Mouse (Mus musculus) embryonic facial prominence, embryonic 11.5 days (tissue): Measurements from ENCODE around the gene Gtf3c2. TPM values are rescaled to one million over a fixed set of nuclear protein-coding genes. Genes with fewer than 3 reads are reported as not detected.
A peak's percentile ranks its signal among the peaks of the same experiment; 100 is the strongest.
"Not testable (repeated sequence)": the region's sequence is repeated elsewhere in the genome, so short reads cannot be mapped to it uniquely, and the experiment has no call there.

Experiments used
- ATAC-seq: fragments of 200-750 bp; cut with Nextera tagmentation; replicated peaks from 2 replicates; pipeline ENCODE4 v1.8.0; 2017; ENCODE audit warnings: low read depth; ENCODE audit not compliant: insufficient number of reproducible peaks, low FRiP score, low TSS enrichment
- DNase-seq: peaks from one replicate; pipeline ENCODE4 v3.0.0-alpha.2; 2015; ENCODE audit warnings: low spot score
- H3K27ac ChIP-seq: fragments of 300-500 bp; sonication (generic); replicated peaks from 2 replicates; pipeline ENCODE4 v1.5.1; 2014; ENCODE audit warnings: mild to moderate bottlenecking, low read depth, low read length, control low read depth
- H3K27me3 ChIP-seq: fragments of 300-500 bp; sonication (generic); 2 replicates; pipeline ENCODE4 v1.6.1; 2014; ENCODE audit warnings: mild to moderate bottlenecking, low read length, moderate library complexity, mixed read lengths; ENCODE audit not compliant: control insufficient read depth, insufficient read depth
- H3K36me3 ChIP-seq: fragments of 300-500 bp; sonication (generic); replicated peaks from 2 replicates; pipeline ENCODE4 v1.6.1; 2014; ENCODE audit warnings: low read depth, mild to moderate bottlenecking, low read length, moderate library complexity, mixed read lengths; ENCODE audit not compliant: control insufficient read depth, insufficient read depth
- H3K4me1 ChIP-seq: fragments of 300-500 bp; sonication (generic); 2 replicates; pipeline ENCODE4 v1.6.1; 2014; ENCODE audit warnings: low read length, mixed read lengths; ENCODE audit not compliant: control insufficient read depth, insufficient read depth
- H3K4me2 ChIP-seq: fragments of 300-500 bp; sonication (generic); 2 replicates; pipeline ENCODE4 v1.6.1; 2014; ENCODE audit warnings: low read depth, mild to moderate bottlenecking, control low read depth, low read length, moderate library complexity
- H3K4me3 ChIP-seq: fragments of 300-500 bp; sonication (generic); 2 replicates; pipeline ENCODE4 v1.5.1; 2014; ENCODE audit warnings: low read depth, low read length, control low read depth
- H3K9ac ChIP-seq: fragments of 300-500 bp; sonication (generic); replicated peaks from 2 replicates; pipeline ENCODE4 v1.6.1; 2014; ENCODE audit warnings: mild to moderate bottlenecking, control low read depth, low read length
- H3K9me3 ChIP-seq: fragments of 300-500 bp; sonication (generic); replicated peaks from 2 replicates; pipeline ENCODE4 v1.6.1; 2016; ENCODE audit warnings: mild to moderate bottlenecking, low read length, inconsistent platforms, mixed read lengths; ENCODE audit not compliant: control insufficient read depth
- WGBS: fragments of 180-500 bp; shearing (Covaris S2); extraction: QIAGEN DNeasy Blood & Tissue Kit; methylation state at CpG from one replicate; pipeline ENCODE4 v1.1.7; 2014; 5-methylcytosine and 5-hydroxymethylcytosine counted together
- polyA plus RNA-seq: library from polyadenylated mRNA; unstranded; fragments of >200 nt; fragmentation: Nextera tagmentation; extraction: Ambion mirVana; gene quantifications from 2 replicates; pipeline ENCODE4 v1.2.1, GENCODE M21; 2014

Gtf3c2 gene
- polyA plus RNA-seq, 1 experiment from 2014 or later: 66.6 TPM

- Histone ChIP-seq H3K4me1 (no peaks in the 10 kb centered on the region), H3K9me3 (no peaks in the 10 kb centered on the region), H3K4me2 (peak overlapping the region; percentile 40), H3K36me3 (no peaks in the 10 kb centered on the region), H3K27ac (no peak overlapping the region), H3K4me3 (peak overlapping the region; percentile 81), H3K9ac (no peak overlapping the region), H3K27me3 (no peaks in the 10 kb centered on the region)
- WGBS: 4% methylated on average over 2 of the region's 2 CpGs
- no peak for ATAC-seq
- DNase-seq: peak; percentile 70
Observed at GRCm38 (mm10) chr5:31219070-31219469, 39.1 kb upstream of the Gtf3c2 start.

- Histone ChIP-seq H3K27me3 (no peaks in the 10 kb centered on the region), H3K27ac (no peak overlapping the region), H3K36me3 (no peaks in the 10 kb centered on the region), H3K9me3 (no peaks in the 10 kb centered on the region), H3K4me3 (no peak overlapping the region), H3K9ac (no peak overlapping the region), H3K4me1 (no peaks in the 10 kb centered on the region), H3K4me2 (no peak overlapping the region)
- ATAC-seq (no peak), DNase-seq (no peak)
- 65% methylated on average over 7 of the region's 7 CpGs for WGBS
Observed at GRCm38 (mm10) chr5:31218294-31218693, 38.4 kb upstream of the Gtf3c2 start.

- not testable (repeated sequence) for H3K36me3 ChIP-seq, H3K4me3 ChIP-seq, H3K27ac ChIP-seq, H3K9ac ChIP-seq, H3K27me3 ChIP-seq, H3K4me2 ChIP-seq, H3K9me3 ChIP-seq, H3K4me1 ChIP-seq, ATAC-seq, DNase-seq
- WGBS: 88% methylated on average over 6 of the region's 6 CpGs
Observed at GRCm38 (mm10) chr5:31216554-31216953, 36.6 kb upstream of the Gtf3c2 start.

GRCm38 (mm10) chr5:31204421-31204820, 24.5 kb upstream of the Gtf3c2 start:
- H3K36me3 ChIP-seq: peaks cover 19% of the 10 kb centered on the region
- no peak overlapping the region for H3K27ac ChIP-seq
- WGBS: 87% methylated on average over 6 of the region's 6 CpGs
- no peaks in the 10 kb centered on the region for H3K4me1 ChIP-seq
- no peak for DNase-seq
- ATAC-seq: no peak
- H3K27me3 ChIP-seq: no peaks in the 10 kb centered on the region
- no peak overlapping the region for H3K4me3 ChIP-seq
- no peak overlapping the region for H3K4me2 ChIP-seq
- H3K9ac ChIP-seq: no peak overlapping the region
- H3K9me3 ChIP-seq: peaks cover 5% of the 10 kb centered on the region

GRCm38 (mm10) chr5:31203866-31204265, 23.9 kb upstream of the Gtf3c2 start:
- no peaks in the 10 kb centered on the region for H3K4me1 ChIP-seq
- no peak overlapping the region for H3K4me3 ChIP-seq
- H3K4me2 ChIP-seq: no peak overlapping the region
- ATAC-seq (no peak), DNase-seq (no peak)
- 95% methylated on average over 2 of the region's 2 CpGs for WGBS
- H3K27ac ChIP-seq: no peak overlapping the region
- peaks cover 19% of the 10 kb centered on the region for H3K36me3 ChIP-seq
- H3K27me3 ChIP-seq: no peaks in the 10 kb centered on the region
- H3K9ac ChIP-seq: no peak overlapping the region
- peaks cover 5% of the 10 kb centered on the region for H3K9me3 ChIP-seq

- no peak for DNase-seq
- H3K4me2 ChIP-seq: peak overlapping the region; percentile 65; the same call in 1 of the 2 replicates
- peaks cover 5% of the 10 kb centered on the region for H3K9me3 ChIP-seq
- ATAC-seq: 0 out of 2 replicates have a peak, but pooled peaks have one; percentile 8
- no peaks in the 10 kb centered on the region for H3K4me1 ChIP-seq
- H3K4me3 ChIP-seq: peak overlapping the region; percentile 84
- H3K27ac ChIP-seq: peak overlapping the region; percentile 52; the same call in 1 of the 2 replicates
- WGBS: 85% methylated on average over 7 of the region's 7 CpGs
- peak overlapping the region; percentile 81 for H3K9ac ChIP-seq
- H3K27me3 ChIP-seq: no peaks in the 10 kb centered on the region
- H3K36me3 ChIP-seq: peaks cover 24% of the 10 kb centered on the region
Observed at GRCm38 (mm10) chr5:31202933-31203332, 23.0 kb upstream of the Gtf3c2 start.

GRCm38 (mm10) chr5:31201742-31202590, 22.0 kb upstream of the Gtf3c2 start, which contains the start of gene Zfp513:
TSS of gene Zfp513 (minus strand) at chr5:31202303.
- Histone ChIP-seq H3K4me1 (no peaks in the 10 kb centered on the region), H3K9me3 (peaks cover 5% of the 10 kb centered on the region), H3K4me2 (peak within 1 kb of the TSS; percentile 65), H3K27ac (peak within 1 kb of the TSS; percentile 65), H3K9ac (peak within 1 kb of the TSS; percentile 81), H3K27me3 (no peaks in the 10 kb centered on the region), H3K36me3 (peaks cover 31% of the 10 kb centered on the region), H3K4me3 (peak within 1 kb of the TSS; percentile 84)
- DNase-seq (peak; percentile 98), ATAC-seq (peak; percentile 96)
- under 1% methylated on average over 53 of the region's 53 CpGs for WGBS

GRCm38 (mm10) chr5:31201042-31201741, 21.2 kb upstream of the Gtf3c2 start:
- DNase-seq (no peak), ATAC-seq (no peak)
- peaks cover 5% of the 10 kb centered on the region for H3K9me3 ChIP-seq
- H3K9ac ChIP-seq: peak overlapping the region; percentile 81
- H3K36me3 ChIP-seq: peaks cover 33% of the 10 kb centered on the region
- H3K4me1 ChIP-seq: no peaks in the 10 kb centered on the region
- H3K4me3 ChIP-seq: peak overlapping the region; percentile 84
- H3K4me2 ChIP-seq: peak overlapping the region; percentile 61
- no peaks in the 10 kb centered on the region for H3K27me3 ChIP-seq
- H3K27ac ChIP-seq: peak overlapping the region; percentile 65
- WGBS: 18% methylated on average over 13 of the region's 13 CpGs
